Mouse (Mus musculus): Measurements from ENCODE around the gene Dnajc30.

DNA sequence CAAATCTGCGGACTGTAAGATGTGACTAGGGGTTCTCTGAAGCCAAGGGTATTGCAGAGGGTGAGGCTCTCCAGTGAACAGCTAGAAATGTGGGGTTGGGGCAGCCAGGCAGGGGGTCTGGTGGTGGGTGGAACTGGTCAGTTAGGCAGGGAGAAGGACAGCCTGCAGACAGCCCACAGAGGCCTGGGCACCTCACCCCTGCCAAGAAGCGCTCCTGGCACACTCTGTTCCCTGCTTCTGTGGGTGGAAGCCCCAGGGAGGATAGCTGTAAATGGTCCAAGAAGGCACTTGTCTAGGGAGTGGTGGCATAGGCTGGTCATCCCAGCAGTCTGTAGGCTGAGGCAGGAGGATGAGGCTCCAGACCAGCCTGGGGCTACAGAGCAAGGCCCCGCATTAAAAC lies 45.4 kb downstream of the Dnajc30 start:
- TF ChIP-seq POLR2A (IDR thresholded peaks at IDR 0.05; ENCODE audit: borderline replicate concordance, low read depth, low read length) = no peak
- TF ChIP-seq CTCF (IDR thresholded peaks at IDR 0.05; ENCODE audit: low read depth, low read length) = no peak
